Mouse (Mus musculus): ENCODE results near the gene Fam118a. TPM values are rescaled to one million over a fixed set of nuclear protein-coding genes. Genes with fewer than 3 reads are reported as not detected.

Fam118a gene
- total RNA-seq, 2 experiments from 2014 or later = 3.9 to 5.4 TPM

DNA sequence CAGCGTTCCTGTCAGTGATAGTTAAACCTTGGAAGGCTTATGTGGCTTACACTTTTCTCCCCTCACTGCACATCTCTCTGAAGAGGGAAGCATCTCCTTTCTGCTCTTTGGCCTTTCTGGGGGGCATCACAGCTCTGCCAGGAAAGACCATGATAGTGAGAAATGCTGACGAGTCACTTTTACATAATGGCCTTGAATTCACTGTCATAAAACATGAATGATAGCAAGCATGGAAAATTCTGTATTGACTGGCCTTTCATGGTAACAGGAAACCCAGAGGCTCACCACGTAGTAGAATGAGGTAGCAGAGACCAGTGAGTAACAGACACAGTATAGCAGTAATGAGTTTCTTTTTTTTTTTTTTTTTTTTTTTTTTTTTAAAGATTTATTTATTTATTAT is 25.4 kb downstream of the Fam118a start:
- intact Hi-C loops (cut with DNase I) = no loop called here
- no peak for DNase-seq

DNA sequence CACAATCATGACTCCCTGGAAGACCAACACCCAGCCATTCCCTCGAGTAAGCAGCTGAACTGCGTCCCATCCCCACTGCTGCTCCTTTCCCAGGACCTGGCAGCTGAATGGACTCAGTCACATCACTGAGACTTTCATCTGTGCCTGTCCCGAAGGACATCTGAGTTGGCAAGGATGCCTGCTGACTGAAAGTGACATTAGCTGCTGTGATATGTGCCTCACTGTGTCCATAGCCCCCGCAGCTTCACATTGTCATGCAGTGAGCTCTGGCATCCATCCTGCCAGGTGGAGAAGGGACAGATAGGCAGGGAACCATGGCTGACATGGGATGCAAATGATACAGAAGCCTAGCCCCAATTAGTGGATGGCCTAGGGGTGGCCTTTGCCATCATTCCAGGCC is 26.4 kb downstream of the Fam118a start:
- intact Hi-C loops (cut with DNase I) = no loop called here

DNA sequence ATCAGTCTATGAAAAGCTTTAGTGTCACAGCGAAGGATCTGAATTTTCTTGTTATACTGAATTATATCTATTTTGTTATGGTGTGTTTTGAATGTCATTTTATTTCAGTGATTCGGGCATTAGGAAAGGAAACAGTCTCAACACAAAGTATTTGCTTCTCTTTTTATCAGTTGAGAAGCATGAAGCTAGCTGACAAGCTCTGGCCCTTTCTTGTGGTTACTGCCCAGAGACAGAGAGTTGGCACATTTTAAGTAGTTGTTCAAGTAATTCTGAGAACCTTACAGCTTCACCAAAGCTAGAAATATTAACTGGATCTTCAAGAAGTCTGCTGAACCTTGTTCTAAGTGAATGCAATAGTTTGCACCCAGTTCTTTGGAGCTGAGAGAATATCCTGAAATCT is 34.7 kb downstream of the Fam118a start:
- intact Hi-C loops (cut with DNase I) = no loop called here
- no peak for DNase-seq

More for the DNA sequence above, 26.4 kb downstream of the Fam118a start:
- no peak for DNase-seq

DNA sequence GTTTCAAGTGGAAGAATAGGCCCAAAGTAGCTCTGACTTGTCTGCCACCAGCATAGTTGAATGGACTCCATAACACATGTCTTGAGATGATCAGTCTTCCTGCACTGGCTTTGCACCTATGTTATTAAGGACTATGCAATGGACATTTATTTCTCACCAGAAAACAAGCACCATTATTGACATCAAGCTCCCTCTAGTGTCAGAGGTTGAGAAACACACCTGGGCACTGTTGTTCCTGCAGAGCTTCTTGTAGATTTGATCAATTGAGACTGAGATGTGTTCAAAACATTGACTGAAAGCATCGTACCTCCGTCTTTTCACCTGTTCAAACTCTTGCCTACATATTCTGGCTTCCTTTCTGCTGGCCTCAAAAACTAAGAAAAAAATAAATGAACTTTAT is 41.8 kb downstream of the Fam118a start:
- DNase-seq = no peak
- intact Hi-C loops (cut with DNase I) = no loop called here

DNA sequence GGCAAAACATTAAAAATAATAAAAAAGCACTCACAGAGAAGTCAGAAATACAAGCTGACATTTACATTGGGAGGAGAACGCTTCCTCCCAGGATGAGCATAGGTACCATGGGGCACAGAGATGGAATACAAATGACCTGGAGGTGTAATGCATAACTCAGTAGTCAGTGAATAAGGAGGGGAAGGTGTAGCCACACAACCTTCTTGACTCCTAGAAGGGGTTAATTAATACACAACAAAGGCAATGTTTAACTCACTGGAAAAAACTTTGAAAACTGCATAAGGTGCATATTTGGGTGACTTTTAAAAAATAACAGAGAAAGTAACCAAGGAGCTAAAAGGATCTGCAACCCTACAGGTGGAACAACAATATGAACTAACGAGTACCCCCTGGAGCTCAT is 43.9 kb downstream of the Fam118a start:
- DNase-seq = no peak
- intact Hi-C loops (cut with DNase I) = no loop called here

DNA sequence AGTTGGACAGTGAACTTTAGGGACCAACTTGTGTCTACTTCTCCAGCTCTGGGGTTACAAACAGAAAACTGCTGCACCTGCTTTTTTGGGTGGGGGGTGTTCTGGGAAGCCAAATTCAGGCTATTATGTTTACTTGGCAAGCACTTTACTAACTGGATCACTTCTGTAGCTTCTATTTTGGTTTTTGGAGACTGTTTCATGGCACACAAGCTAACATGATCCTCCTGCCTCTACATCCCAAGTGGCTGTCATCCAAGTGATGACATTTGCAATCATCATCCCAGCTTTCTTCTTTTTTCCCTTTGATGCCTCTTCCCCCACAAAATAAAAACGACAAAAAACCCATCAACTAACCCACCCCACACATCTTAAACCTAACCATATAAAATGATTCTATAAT is 56.9 kb downstream of the Fam118a start:
- no peak for DNase-seq
- intact Hi-C loops (cut with DNase I) = no loop called here

Other genes starting within 250 kb of the Fam118a start
- gene Phf21b, start 172.9 kb upstream of the Fam118a start, total RNA-seq (2021) = under 1 TPM; 0.43 to 0.49 TPM
- under 1 TPM; 0.22 to 0.33 TPM for gene Gm29666, start 108.9 kb upstream of the Fam118a start, total RNA-seq (2021)
- gene Nup50, start 105.5 kb upstream of the Fam118a start, total RNA-seq (2021) = 10 to 100 TPM; 12.4 to 14.8 TPM
- 10 to 100 TPM; 78.0 to 86.5 TPM for gene 5031439G07Rik, start 40.4 kb upstream of the Fam118a start, total RNA-seq (2021)
- not detected for gene Upk3a, start 11.8 kb upstream of the Fam118a start, total RNA-seq (2021)
- gene Smc1b, start 103.0 kb downstream of the Fam118a start, total RNA-seq (2021) = not detected
- gene Ribc2, start 103.1 kb downstream of the Fam118a start, total RNA-seq (2021) = not detected
- 1 to 10 TPM; 4.8 to 5.7 TPM for gene Fbln1, start 177.0 kb downstream of the Fam118a start, total RNA-seq (2021)